Mouse (Mus musculus) retina, embryonic 14.5 days (tissue): ENCODE measurements around the gene Mrpl2.

Experiments
- DNase-seq: peaks from one replicate; pipeline ENCODE4 v3.0.0-alpha.2; 2015; ENCODE audit warnings: low spot score

The Mrpl2 gene

DNA sequence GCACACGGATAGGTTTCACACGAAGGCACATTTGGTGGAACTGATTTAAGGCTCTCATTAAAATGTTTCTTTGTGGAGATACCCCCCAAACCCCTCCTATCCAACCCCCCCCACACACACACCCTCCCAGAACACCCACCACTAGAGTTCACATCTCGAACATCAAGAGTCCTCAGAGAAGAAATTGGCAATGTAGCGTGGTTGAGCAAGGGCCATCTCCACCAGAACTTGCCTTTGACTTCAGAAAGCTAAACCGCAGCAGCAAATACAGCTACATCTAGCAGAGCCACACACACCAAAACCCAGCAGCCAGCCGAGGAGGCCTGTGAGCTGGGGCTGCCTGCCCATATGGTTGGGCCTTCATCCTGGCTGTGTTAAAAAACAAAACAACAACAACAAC is 18.6 kb upstream of the Mrpl2 start:
- no peak for DNase-seq

DNA sequence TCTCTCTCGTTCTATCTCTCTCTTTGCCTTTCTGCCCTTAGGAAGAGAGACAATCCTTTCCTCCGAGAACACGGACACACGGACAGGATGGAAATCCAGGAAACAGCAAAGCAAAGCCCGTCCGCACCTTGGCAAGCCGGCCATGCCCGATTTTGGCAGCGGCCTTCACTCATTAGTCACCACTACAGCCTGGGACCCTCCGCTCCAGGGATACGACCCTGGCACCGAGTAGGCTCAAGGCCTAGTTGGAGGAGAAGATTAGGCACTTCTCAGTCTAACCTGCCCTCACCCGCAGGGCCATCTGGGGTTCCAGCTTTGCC is 17.6 kb upstream of the Mrpl2 start:
- DNase-seq = no peak

DNA sequence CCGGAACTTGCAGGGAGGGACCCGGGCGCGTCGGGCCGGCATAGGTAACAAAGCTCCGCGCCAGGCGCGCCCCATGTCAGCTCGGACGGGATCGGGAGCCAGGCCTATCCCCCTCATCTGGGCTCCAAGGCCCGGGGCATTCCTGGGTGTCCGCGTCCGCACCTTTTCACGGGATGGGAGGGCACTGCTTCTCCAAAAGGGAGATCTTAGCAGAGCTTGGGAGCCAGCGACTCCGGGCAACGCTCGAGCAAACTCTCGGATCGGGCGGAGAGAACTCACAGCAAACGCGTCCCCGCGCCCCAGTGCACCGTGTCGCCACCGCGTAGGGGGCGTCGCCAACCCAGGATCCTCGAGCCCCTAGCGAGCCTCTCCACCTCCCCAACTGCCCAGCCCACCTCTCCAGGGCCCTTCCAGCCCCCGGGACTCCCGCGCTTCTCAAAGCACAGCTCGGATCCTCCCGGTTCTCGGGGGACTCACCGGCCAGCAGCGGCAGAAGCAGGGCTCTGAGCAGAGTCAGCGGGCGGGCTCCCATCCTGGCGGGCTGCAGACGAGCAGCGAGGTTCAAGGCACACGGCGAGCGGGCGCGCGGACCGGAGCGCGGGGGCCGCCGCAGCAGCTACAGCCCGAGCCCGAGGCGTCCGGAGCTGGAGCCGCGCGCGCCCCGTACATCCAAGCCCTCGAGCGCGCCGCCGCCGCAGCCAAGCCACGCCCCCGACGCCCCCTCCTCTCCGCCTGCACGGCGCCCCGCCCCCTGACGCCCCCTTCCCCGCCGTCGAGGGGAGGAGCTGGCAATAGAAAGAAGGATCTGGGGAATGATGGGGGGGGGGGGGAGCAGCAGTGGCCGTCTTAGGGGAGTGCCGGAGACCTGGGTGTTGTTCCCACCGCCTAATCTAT is 17.0 kb upstream of the Mrpl2 start, which contains the start of gene Ptk7:
Gene Ptk7, minus strand, starts transcription at position 714 of the 894 bp plus-strand sequence.
- DNase-seq = peak; percentile 89

DNA sequence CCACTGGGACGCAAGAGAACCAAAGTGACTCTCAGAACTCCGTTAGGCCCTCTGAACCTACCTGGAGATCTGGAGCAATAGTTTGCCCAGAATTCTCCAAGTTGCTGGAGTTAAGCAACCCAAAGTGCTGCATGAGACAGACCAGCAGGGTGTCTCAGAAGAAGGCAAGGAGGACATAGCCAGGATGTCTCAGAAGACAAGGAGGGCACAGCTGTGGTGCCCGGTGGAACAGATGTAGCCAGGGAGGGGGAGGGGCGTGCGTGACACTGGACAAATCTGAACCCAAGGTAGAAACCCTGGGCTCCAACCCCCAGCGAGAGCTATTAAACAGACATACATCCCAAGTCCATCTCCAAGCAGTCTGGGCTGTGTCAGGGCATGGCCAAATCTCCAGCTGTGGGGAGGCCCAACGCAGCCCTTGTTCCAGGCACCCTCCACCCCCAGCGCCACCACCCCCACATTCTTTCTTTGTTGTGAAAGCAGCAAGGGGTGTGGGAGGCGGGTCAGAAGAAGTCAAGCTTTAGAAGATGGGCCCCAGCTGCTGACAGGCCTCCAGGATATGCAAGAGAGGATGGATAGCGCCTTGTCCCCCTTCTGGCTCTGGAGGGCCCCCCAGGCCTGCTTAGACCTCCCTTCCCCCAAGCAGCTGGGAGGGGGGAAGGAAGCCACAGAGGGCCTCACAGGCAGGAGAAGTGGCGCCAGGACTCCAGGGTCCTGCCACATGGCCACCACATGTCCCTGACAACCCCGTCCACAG is 16.2 kb upstream of the Mrpl2 start:
- peak; percentile 72 for DNase-seq

DNA sequence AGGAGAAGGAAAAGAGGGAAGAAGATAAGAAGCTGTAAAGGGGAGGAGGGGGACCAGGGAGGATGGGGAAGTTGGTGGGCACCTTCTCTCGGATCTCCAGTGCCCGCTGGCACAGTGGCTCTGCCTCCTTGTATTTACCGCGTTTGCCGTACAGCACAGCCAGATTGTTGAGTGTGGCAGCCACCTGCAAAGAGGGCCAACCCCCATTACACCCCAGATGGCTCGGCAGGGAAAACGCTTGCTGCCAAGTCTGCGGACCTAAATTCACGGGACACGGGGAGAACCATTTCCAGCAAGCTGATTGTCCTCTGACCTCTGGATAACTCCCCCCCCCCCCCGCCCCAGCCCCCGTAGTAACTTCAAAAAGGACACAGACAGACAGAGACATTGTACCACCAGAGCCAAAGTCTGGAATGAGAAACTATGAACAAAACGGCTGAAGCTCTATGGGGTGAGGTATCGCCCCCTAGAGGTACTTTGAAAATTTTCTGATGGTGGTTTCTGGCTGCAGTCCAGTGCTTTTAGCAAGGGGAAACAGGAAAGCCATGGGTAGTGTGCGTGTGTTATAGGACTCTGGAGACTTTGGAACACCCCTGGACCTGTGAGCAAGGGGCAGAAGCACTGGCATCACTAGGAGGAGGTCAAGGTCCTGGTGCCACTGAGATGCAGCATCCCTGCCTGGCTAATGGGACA is 9.1 kb upstream of the Mrpl2 start:
- peak; percentile 88 for DNase-seq

DNA sequence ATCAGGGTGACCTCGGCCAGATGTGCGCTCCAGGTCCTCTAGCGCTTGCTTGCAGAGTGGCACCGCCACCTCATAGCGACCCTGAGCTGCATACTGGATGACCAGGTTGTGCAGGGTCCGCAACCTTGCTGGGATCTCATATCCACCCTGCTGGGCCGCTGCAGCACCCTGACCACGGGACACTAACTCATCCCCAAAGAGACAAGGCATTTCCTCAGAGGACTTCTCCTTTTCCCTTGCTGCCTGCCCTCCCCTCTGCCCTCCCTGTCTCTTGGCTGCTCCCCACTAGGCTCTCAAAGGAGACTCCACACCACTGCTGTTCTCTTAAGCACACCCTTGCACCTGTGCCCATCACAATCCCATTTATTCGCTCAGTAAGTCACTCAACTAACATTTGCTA is 6.1 kb upstream of the Mrpl2 start:
- no peak for DNase-seq

DNA sequence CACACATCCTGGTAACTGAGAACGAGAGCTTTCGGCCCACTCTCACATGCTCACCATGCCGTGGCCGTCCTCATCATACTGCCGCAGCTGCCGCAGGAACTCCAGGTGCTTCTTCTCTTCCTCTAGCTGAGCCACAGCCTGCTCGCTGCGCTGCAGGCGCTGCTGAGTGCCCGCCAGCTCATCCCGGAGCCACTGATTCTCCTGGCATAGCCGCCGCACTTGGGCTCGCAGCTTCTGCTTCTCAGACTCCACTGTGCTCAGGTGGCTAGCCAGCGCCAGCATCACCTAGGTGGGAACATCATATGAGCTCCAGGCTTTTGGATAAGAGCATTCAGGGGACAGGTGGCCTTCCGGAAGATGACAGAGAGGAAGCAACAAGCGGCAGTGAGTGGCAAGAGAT is 4.0 kb upstream of the Mrpl2 start:
- DNase-seq = no peak

DNA sequence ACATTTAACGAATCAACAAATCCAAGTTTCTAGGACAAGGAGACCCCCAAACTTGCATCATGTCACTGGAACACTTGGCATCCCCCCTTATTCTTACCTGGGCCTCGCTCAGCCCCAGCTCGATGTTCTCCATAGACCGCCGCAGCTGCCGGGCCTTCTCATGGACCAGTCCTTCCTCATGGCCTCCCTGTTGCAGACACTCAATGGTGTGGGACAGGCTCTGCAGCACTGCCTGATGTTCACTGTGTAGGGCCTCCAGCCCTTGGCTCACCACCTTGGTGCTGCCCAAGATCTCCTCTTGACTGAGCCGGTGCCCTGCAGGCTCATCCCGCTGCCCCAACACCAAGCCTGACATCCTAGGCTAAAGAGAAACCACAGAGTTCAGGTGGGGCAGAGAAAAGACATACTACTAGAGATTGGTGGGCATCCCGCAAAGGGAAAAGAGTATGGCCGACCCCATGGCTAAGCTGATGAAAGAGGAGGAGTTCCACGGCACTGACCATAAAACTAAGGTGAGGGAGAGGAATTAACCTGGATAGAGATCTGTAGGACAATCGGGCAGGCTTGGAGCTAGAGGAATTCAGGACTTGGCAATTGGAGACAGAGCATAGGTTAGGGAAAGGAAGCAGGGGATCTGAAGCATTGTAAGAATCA is 1.8 kb upstream of the Mrpl2 start:
- no peak for DNase-seq

DNA sequence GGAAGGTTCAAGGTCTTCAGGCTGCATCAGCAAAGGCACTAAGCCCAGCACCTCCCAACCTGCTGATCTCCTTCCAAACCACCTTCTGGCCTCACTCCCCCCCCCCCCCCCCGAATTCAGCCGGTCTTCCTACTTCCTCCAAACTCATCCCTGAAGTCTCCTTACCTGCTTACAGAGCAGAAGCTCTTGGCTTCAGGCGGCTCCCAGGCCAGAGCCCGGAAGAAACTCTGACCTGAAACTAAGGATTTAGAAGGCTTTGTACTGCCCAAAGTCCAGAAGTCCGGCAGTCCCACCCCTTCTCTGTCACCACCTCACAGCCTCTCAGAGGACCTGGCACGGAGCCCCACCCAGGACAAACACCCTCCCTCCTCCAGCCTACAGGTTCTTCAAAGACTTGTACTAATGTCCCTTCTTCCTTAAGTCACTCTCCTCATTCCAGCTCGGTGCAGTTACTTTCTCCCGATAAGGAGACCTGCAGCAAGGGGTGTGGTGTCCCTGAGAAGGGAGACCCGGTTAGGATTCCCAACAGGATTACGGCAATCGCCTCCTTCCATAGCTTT is 1.0 kb upstream of the Mrpl2 start:
- no peak for DNase-seq

DNA sequence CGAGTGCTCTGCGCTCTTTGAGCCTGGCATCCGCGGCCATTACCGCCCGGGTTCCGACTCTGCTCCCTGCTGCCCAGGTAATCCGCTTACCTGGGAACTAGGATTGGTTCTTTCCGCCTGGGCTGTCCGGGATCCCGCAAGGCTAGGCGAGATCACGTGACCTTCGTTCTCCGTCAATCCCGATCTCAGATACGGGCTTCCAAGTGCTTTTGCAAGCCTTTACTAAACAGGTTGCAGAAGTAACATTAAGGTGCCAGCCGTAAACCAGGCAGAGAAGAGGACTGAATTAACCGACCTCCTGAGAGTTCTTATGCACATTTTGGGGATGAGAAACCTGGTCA is 263 bp downstream of the Mrpl2 start:
- no peak for DNase-seq

DNA sequence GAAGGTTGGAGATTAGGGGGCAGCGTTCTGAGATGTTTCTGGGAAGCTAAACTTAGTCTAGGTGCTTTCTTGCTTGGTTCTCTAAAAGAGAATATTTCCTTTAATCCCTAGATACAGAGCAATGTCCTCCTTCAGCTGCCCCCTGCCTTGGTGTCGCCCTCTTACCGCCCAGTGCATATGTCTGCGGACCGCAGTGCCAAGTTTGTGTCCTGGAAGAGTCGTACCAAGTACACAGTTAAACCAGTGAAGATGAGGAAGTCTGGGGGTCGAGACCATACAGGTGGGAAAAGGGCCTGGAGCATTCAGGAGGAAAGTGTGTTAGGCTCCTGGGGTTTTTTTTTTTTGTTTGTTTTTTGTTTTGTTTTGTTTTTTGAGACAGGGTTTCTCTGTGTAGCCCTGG is 1.2 kb downstream of the Mrpl2 start:
- no peak for DNase-seq

DNA sequence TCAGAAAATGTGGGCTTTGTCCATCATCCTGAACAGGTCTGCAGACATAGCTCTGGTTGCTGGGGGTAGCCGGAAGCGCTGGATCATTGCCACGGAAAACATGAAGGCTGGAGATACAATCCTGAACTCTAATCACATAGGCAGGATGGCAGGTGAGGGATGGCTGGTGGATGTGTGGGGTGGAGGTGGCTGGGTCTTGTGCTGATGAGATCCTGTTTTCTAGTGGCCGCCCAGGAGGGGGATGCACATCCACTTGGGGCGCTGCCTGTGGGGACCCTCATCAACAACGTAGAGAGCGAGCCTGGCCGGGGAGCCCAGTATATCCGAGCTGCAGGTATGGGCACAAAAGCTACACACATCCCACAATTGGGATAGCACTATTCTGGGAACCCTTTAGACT is 2.4 kb downstream of the Mrpl2 start:
- no peak for DNase-seq

DNA sequence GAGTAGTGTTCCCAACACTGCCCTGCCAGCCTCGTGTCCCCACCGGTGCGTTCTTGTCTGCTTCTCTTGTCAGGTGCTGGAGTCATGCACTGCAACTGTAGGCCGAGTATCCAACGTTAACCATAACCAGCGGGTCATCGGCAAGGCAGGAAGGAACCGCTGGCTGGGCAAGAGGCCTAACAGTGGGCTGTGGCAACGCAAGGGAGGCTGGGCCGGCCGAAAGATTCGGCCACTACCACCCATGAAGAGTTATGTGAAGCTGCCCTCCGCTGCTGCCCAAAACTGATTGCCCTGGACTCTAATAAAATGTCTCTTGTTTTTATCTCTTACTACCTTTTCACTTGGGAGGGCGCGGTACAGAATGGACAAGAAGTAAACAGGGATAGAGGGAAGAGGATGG is 3.8 kb downstream of the Mrpl2 start:
- no peak for DNase-seq

DNA sequence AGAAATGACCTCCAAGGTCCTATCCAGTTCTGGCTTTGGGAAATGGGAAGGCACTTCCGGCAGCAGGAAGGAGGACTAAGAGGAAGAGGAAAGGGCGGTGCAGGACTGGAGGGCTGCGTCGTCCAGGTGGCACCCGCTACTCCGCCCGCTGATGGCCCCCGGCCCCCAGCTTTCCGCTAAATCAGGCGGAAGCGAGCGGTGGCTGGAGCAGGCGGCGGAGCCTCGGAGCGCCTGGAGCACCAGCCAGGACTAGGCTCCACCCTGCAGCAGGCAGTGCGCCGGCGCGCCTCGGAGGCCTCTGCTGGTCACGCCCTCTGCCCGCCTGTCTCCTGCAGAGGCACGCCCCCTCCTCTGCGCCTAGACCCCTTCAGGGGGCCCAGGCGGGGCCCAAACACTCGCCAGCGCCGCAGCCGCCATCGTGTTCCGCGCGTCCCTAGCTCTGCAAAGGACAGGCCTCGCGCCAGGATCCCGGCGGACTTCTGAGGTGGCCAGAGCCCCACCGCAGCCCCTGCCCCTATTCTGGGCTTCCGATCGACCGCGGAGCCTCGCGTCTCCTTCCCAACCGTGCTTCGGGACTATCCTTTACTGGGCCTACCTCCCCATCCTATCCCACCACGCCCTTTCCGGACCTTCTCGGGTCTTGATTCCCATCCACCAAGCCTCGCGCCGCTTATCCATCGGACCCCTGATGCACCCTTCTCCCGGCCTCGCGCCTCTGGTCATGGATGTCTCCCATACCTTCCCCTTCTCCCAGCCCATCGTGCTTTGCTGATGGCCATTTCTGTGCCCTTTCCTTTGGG is 4.4 kb downstream of the Mrpl2 start, which contains the start of gene Cul7:
Gene Cul7, plus strand, starts transcription at position 106 of the 800 bp plus-strand sequence.
- DNase-seq = peak; percentile 94

DNA sequence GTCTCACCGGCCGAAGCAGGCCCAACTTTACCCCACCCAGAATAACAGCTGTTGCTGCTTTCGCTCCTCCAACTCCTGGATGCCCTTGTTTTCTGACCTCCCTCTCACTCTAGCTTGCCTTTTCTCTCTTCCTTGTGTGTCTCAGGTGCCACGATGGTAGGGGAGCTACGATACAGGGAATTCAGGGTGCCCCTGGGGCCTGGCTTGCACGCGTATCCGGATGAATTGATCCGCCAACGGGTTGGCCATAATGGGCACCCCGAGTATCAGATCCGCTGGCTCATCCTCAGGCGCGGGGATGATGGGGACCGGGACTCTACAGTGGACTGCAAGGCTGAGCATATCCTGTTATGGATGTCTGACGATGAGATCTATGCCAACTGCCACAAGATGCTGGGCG is 5.3 kb downstream of the Mrpl2 start:
- DNase-seq = no peak

DNA sequence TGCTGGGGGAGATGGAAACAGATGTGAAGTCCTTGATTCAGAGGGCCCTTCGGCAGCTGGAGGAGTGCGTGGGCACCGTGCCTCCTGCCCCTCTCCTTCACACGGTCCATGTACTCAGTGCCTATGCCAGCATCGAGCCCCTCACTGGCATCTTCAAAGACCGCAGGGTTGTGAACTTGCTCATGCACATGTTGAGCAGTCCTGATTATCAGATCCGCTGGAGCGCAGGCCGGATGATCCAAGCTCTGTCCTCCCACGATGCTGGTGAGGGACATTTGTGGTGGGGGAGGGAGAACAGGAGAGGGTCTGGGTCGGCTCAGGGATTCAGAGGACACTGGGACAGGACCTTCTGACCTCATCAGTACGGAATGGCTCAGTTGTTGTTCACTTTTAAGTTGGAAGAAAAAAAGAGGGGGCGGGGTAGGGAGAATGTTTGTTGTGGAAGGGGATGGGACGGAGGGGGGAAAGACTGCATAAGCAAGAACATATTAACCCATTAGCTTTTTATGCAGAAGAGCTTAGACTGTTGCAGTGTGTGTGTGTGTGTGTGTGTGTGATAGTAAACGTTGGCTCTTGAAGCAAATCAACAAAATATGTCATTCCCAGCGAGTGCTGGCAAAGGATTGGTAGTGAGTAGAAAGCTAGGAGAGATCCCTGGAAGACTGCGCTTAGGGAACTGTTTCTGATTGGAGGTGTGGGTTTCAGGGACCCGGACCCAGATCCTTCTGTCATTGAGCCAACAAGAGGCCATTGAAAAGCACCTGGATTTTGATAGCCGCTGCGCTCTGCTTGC is 5.9 kb downstream of the Mrpl2 start:
- no peak for DNase-seq

DNA sequence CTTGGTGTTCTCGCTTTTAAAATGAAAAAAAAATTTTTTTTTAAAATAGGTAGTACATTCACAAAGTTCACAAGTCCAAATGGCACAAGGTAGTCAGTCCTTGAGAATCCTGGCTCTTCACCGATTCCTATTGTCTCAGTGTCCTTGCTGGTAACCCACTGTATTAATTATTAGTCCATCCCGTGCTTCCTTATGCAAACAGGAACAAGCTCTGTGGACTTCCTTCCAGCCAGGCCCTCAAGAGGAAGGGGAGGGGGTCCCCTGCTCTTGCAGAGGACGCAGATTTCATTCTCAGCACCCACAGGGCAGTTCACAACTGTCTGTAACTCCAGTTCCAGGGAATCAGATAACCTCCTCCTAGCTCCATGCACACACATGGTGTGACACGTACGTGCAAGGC is 10.0 kb downstream of the Mrpl2 start:
- DNase-seq = no peak

DNA sequence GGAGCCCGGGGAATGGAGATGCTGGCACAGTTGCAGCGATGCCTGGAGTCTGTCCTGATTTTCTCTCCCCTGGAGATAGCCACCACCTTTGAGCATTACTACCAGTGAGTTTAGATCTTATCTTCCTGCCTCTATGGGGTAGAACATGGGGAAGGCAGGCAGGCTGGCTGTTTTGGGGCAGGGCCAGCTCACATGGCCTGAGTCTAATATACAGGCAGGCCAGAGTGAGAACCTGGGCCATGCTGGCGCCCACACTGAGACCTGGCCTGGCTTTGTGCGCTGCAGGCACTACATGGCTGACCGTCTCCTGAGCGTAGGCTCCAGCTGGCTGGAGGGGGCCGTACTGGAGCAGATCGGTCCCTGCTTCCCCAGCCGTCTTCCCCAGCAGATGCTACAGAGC is 15.3 kb downstream of the Mrpl2 start:
- no peak for DNase-seq

DNA sequence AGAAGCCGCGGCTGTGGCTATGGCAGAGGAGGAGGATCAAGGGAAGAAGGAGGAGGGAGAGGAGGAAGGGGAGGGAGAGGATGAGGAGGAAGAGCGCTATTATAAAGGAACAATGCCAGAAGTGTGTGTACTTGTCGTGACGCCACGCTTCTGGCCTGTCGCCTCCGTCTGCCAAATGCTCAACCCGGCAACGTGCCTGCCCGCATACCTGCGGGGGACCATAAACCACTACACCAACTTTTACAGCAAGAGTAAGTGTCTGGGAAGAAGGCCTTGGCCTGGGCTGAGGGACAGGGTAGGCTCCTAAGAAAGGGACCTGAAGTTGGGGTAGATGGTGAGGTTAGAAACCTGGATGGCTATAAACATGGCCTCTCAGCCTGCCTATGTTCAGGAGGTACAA is 16.0 kb downstream of the Mrpl2 start:
- DNase-seq = no peak

DNA sequence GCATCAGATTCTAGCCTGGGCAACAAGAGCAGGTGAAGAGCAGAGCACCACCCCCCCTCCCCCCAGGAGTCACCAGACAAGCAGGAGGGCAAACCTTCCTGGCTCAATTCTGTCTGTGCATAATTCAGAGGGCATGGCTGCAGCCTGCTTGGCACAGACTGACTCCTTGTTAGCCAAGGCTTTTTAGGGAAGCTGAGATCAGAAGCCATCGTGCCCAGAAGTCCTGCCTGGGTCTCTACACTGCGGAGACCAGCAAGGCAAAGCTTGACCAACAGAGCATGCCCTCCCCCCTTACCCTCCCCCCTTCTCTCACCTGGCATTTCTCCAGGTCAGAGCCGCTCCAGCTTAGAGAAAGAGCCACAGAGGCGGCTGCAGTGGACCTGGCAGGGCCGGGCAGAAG is 16.7 kb downstream of the Mrpl2 start:
- no peak for DNase-seq
